Mouse (Mus musculus) embryonic facial prominence, embryonic 12.5 days (tissue): Measurements from ENCODE around the gene Ndufa4. TPM values are rescaled to one million over a fixed set of nuclear protein-coding genes. Genes with fewer than 3 reads are reported as not detected.
"Not testable (repeated sequence)": the region's sequence is repeated elsewhere in the genome, so short reads cannot be mapped to it uniquely, and the experiment has no call there.

Experiments
- ATAC-seq: fragments of 200-750 bp; cut with Nextera tagmentation; 2 replicates; pipeline ENCODE4 v1.8.0; 2017; ENCODE audit not compliant: insufficient number of reproducible peaks, insufficient read depth, low FRiP score, low TSS enrichment
- H3K27ac ChIP-seq: fragments of 300-500 bp; sonication (generic); 2 replicates; pipeline ENCODE4 v1.5.1; 2016; ENCODE audit warnings: mild to moderate bottlenecking
- H3K27me3 ChIP-seq: fragments of 300-500 bp; sonication (generic); 2 replicates; pipeline ENCODE4 v1.6.1; 2016; ENCODE audit warnings: mild to moderate bottlenecking, moderate library complexity
- H3K36me3 ChIP-seq: fragments of 300-500 bp; sonication (generic); 2 replicates; pipeline ENCODE4 v1.6.1; 2016; ENCODE audit warnings: mild to moderate bottlenecking
- H3K4me1 ChIP-seq: fragments of 300-500 bp; sonication (generic); 2 replicates; pipeline ENCODE4 v1.6.1; 2016
- H3K4me2 ChIP-seq: fragments of 300-500 bp; sonication (generic); replicated peaks from 2 replicates; pipeline ENCODE4 v1.6.1; 2016; ENCODE audit warnings: mild to moderate bottlenecking, moderate library complexity
- H3K4me3 ChIP-seq: fragments of 300-500 bp; sonication (generic); 2 replicates; pipeline ENCODE4 v1.5.1; 2016; ENCODE audit warnings: mild to moderate bottlenecking
- H3K9ac ChIP-seq: fragments of 300-500 bp; sonication (generic); 2 replicates; pipeline ENCODE4 v1.6.1; 2016; ENCODE audit warnings: mild to moderate bottlenecking, moderate library complexity
- H3K9me3 ChIP-seq: fragments of 300-500 bp; sonication (generic); 2 replicates; pipeline ENCODE4 v1.6.1; 2016; ENCODE audit warnings: mild to moderate bottlenecking, moderate library complexity
- WGBS: fragments of 180-500 bp; shearing (Covaris S2); methylation state at CpG from one replicate; pipeline ENCODE4 v1.1.7; 2016; 5-methylcytosine and 5-hydroxymethylcytosine counted together
- polyA plus RNA-seq: library from polyadenylated mRNA; unstranded; fragments of >200 nt; fragmentation: Nextera tagmentation; extraction: Ambion mirVana; gene quantifications from 2 replicates; pipeline ENCODE4 v1.2.1, GENCODE M21; 2016

The Ndufa4 gene
- polyA plus RNA-seq, 1 experiment from 2014 or later = 747 TPM

- not testable (repeated sequence) for H3K4me2 ChIP-seq, H3K27me3 ChIP-seq, H3K4me3 ChIP-seq, H3K4me1 ChIP-seq, H3K9ac ChIP-seq, H3K36me3 ChIP-seq, H3K27ac ChIP-seq, H3K9me3 ChIP-seq, ATAC-seq
- WGBS = no CpG with 5 or more reads among the region's 2 CpGs
Measured at GRCm38 (mm10) chr6:11875364-11875763, 31.9 kb downstream of the Ndufa4 start.

Other genes starting within 250 kb of the Ndufa4 start
- gene Phf14, start 312 bp upstream of the Ndufa4 start, polyA plus RNA-seq = 107 and 110 TPM in 2 replicates